Mouse (Mus musculus): ENCODE data around the gene Cyp17a1.
A peak's percentile ranks its signal among the peaks of the same experiment; 100 is the strongest.

GRCm38 (mm10) chr19:46646041-46646481 is 26.9 kb downstream of the Cyp17a1 start:
- TF ChIP-seq CTCF (IDR thresholded peaks at IDR 0.05; ENCODE audit: low read depth) (no peak), EP300 (IDR thresholded peaks at IDR 0.05; ENCODE audit: low read depth) (peak; percentile 62)

Data from liver, postnatal 0 days (tissue).